Comparison of ENCODE assay signal across 10 mouse cellular contexts in genomic region chr7:143808909-143809308, GRCm38 (mm10). TPM values are rescaled to one million over a fixed set of nuclear protein-coding genes. Genes with fewer than 3 reads are reported as not detected.
DNase-seq lines count a peak whose midpoint lies in the region; TF ChIP-seq lines count a peak whose summit lies in the region.
"Had no signal": no experiment of that assay in that cellular context is flagged by ENCODE, and none has a peak within 500 bp of the region (broad histone marks: within the 10 kb centered on the region; RNA-seq: fewer than 3 reads in every experiment).

No protein-coding gene starts in this region.

- H3K4me1 ChIP-seq in ES-E14 (ENCODE audit: control insufficient read depth in 2 of 2, insufficient read depth in 2 of 2, low read length in 2 of 2, poor library complexity in 1 of 2), result no peaks in the 10 kb centered on the region
- peaks cover 18% of the 10 kb centered on the region for H3K4me1 ChIP-seq in small intestine, adult 2 months (ENCODE audit: control insufficient read depth, insufficient read depth, insufficient read length, low read length)
- H3K4me1 ChIP-seq: neural tube, embryonic 12.5 days had no signal

- H3K27ac ChIP-seq in ES-E14 (ENCODE audit: insufficient read depth, low read depth, low read length, poor library complexity, severe bottlenecking), result no peak overlapping the region
- no peak overlapping the region for H3K27ac ChIP-seq in small intestine, adult 2 months (ENCODE audit: insufficient read depth, low read depth, low read length)
- H3K27ac ChIP-seq: neural tube, embryonic 12.5 days; stomach, embryonic 15.5 days had no signal

- TF ChIP-seq POLR2A in small intestine, adult 2 months (IDR thresholded peaks at IDR 0.05; ENCODE audit: low read depth, low read length), result no peak

- TF ChIP-seq CTCF in small intestine, adult 2 months (IDR thresholded peaks at IDR 0.05; ENCODE audit: extremely low read depth, insufficient read length, insufficient replicate concordance, low read depth, low read length), result peak; percentile 42; the same call in 1 of the 2 replicates

- 49% methylated on average over 1 of the region's 1 CpGs for WGBS in small intestine, adult 2 months

- in situ Hi-C loops in ES-E14 (cut with MboI; ENCODE audit: low sequenced_read_pairs in 2 of 2, unreplicated experiment in 2 of 2), result no loop called here

- no peak overlapping the region for H3K4me3 ChIP-seq in ES-E14 (ENCODE audit: insufficient read depth in 1 of 2, low read depth in 1 of 2, low read length in 2 of 2, poor library complexity in 1 of 2, severe bottlenecking in 1 of 2)
- H3K4me3 ChIP-seq in small intestine, adult 2 months (ENCODE audit: low read depth, low read length), result no peak overlapping the region
- H3K4me3 ChIP-seq: neural tube, embryonic 12.5 days; stomach, embryonic 15.5 days had no signal

- DNase-seq in layer of hippocampus, postnatal 10 days (ENCODE audit: low spot score in 2 of 2), result peak; percentile 39 to 46
- no peak for DNase-seq in layer of hippocampus, postnatal 14 days (ENCODE audit: low spot score in 2 of 2)
- DNase-seq in ES-E14 (ENCODE audit: low read depth, low spot score), result no peak
- peak; percentile 20 for DNase-seq in c-Kit-positive CD71-negative TER-119-negative erythroid progenitor cells, embryonic 14.5 days (ENCODE audit: low read depth)
- no peak for DNase-seq in gastrocnemius, postnatal 10 days
- no peak for DNase-seq in cerebellum, postnatal 4 days (ENCODE audit: low spot score in 2 of 2)
- DNase-seq: gastrocnemius, postnatal 14 days had no signal

- H3K9me3 ChIP-seq in ES-E14 (ENCODE audit: control insufficient read depth, insufficient read depth, low read depth, low read length), result no peaks in the 10 kb centered on the region
- H3K9me3 ChIP-seq: neural tube, embryonic 12.5 days; stomach, embryonic 15.5 days had no signal

- no peak overlapping the region for H3K9ac ChIP-seq in ES-E14 (ENCODE audit: insufficient read depth, low read depth, low read length, poor library complexity, severe bottlenecking)
- H3K9ac ChIP-seq: neural tube, embryonic 12.5 days; stomach, embryonic 15.5 days had no signal

- peaks cover 17% of the 10 kb centered on the region; the same call in 1 of the 2 replicates for H3K36me3 ChIP-seq in ES-E14 (ENCODE audit: control insufficient read depth, insufficient read depth, low read length, poor library complexity, severe bottlenecking)
- H3K36me3 ChIP-seq in small intestine, adult 2 months (ENCODE audit: control insufficient read depth, insufficient read depth, low read length), result peaks cover 81% of the 10 kb centered on the region

- H3K27me3 ChIP-seq in small intestine, adult 2 months (ENCODE audit: control insufficient read depth, insufficient read depth, low read length), result no peaks in the 10 kb centered on the region
- H3K27me3 ChIP-seq: neural tube, embryonic 12.5 days; stomach, embryonic 15.5 days had no signal

TF ChIP-seq in ES-E14, 5 proteins besides CTCF, POLR2A, EP300 and RAD21:
- TF ChIP-seq HCFC1 (IDR thresholded peaks at IDR 0.05; ENCODE audit: borderline replicate concordance, insufficient read depth, low read length) (peak; percentile 68; the same call in 1 of the 2 replicates), ZNF384 (IDR thresholded peaks at IDR 0.05; ENCODE audit: low read depth, low read length) (no peak), MAFK (IDR thresholded peaks at IDR 0.05; ENCODE audit: insufficient read depth, low read depth, low read length) (no peak), ZC3H11A (IDR thresholded peaks at IDR 0.05; ENCODE audit: borderline replicate concordance, low read depth, low read length) (peak; percentile 37; the same call in 1 of the 2 replicates), CHD2 (IDR thresholded peaks at IDR 0.05; ENCODE audit: low read depth, low read length) (no peak)
TF ChIP-seq in ES-E14: peak in this region for 2.

RNA-seq across cellular contexts. Expression of gene Nadsyn1, which starts 13.7 kb away (rescaled TPM):
- 1 to 10 TPM; 6.1 to 6.4 TPM for total RNA-seq in layer of hippocampus, postnatal 10 days (2021)
- total RNA-seq in layer of hippocampus, postnatal 14 days (2021), result 1 to 10 TPM; 5.7 to 6.3 TPM
- 4.9 and 10.8 TPM in 2 replicates for total RNA-seq in ES-E14 (2012; rRNA removed)
- polyA plus RNA-seq in small intestine, adult 2 months (2012; rRNA removed), result 29.7 and 55.4 TPM in 2 replicates
- 1 to 10 TPM; 3.2 to 3.6 TPM for total RNA-seq in gastrocnemius, postnatal 10 days (2021)

RNA-seq across cellular contexts. Expression of gene Dhcr7, which starts 14.0 kb away (rescaled TPM):
- total RNA-seq in layer of hippocampus, postnatal 10 days (2021), result 10 to 100 TPM; 80.0 to 85.0 TPM
- 10 to 100 TPM; 66.2 to 69.8 TPM for total RNA-seq in layer of hippocampus, postnatal 14 days (2021)
- 38.5 and 52.1 TPM in 2 replicates for total RNA-seq in ES-E14 (2012; rRNA removed)
- polyA plus RNA-seq in small intestine, adult 2 months (2012; rRNA removed), result 56.9 and 114 TPM in 2 replicates
- 10 to 100 TPM; 11.0 to 12.0 TPM for total RNA-seq in gastrocnemius, postnatal 10 days (2021)

RNA-seq across cellular contexts. Expression of gene Mrgpre, which starts 24.6 kb away (rescaled TPM):
- total RNA-seq in layer of hippocampus, postnatal 10 days (2021), result 1 to 10 TPM; 9.1 to 9.4 TPM
- 1 to 10 TPM; 5.5 to 6.1 TPM for total RNA-seq in layer of hippocampus, postnatal 14 days (2021)
- 0.21 and 0.67 TPM in 2 replicates for total RNA-seq in ES-E14 (2012; rRNA removed)
- polyA plus RNA-seq in small intestine, adult 2 months (2012; rRNA removed), result 1.6 and 3.6 TPM in 2 replicates
- 1 to 10 TPM; 1.2 to 1.5 TPM for total RNA-seq in gastrocnemius, postnatal 10 days (2021)

RNA-seq across cellular contexts. Expression of gene Mrgprg, which starts 42.1 kb away (rescaled TPM):
- total RNA-seq in layer of hippocampus, postnatal 10 days (2021), result not detected
- total RNA-seq in layer of hippocampus, postnatal 14 days (2021), result not detected
- not detected in 2 replicates for total RNA-seq in ES-E14 (2012; rRNA removed)
- polyA plus RNA-seq in small intestine, adult 2 months (2012; rRNA removed), result 0.27 TPM in 1 of 2 replicates, not detected in the other
- not detected for total RNA-seq in gastrocnemius, postnatal 10 days (2021)
- total RNA-seq: gastrocnemius, postnatal 14 days had no signal
- polyA plus RNA-seq: neural tube, embryonic 12.5 days; stomach, embryonic 15.5 days had no signal

RNA-seq across cellular contexts. Expression of gene Osbpl5, which starts 52.1 kb away (rescaled TPM):
- total RNA-seq in layer of hippocampus, postnatal 10 days (2021), result 10 to 100 TPM; 48.5 to 48.6 TPM
- total RNA-seq in layer of hippocampus, postnatal 14 days (2021), result 10 to 100 TPM; 36.3 to 40.9 TPM
- 7.6 and 13.6 TPM in 2 replicates for total RNA-seq in ES-E14 (2012; rRNA removed)
- 15.9 and 23.1 TPM in 2 replicates for polyA plus RNA-seq in small intestine, adult 2 months (2012; rRNA removed)
- 10 to 100 TPM; 33.3 to 40.2 TPM for total RNA-seq in gastrocnemius, postnatal 10 days (2021)

Comparison
In these comparisons a context has a peak if more than half of its experiments do, and no peak if none do; other contexts are left out.
1. DNase-seq: peak in layer of hippocampus, postnatal 10 days (2 of 2) and c-Kit-positive CD71-negative TER-119-negative erythroid progenitor cells, embryonic 14.5 days (single experiment); none in layer of hippocampus, postnatal 14 days (0 of 2), ES-E14 (single experiment), gastrocnemius, postnatal 10 days (single experiment) and cerebellum, postnatal 4 days (0 of 2).